Mouse (Mus musculus): ENCODE measurements around the gene Ankrd40.

DNA sequence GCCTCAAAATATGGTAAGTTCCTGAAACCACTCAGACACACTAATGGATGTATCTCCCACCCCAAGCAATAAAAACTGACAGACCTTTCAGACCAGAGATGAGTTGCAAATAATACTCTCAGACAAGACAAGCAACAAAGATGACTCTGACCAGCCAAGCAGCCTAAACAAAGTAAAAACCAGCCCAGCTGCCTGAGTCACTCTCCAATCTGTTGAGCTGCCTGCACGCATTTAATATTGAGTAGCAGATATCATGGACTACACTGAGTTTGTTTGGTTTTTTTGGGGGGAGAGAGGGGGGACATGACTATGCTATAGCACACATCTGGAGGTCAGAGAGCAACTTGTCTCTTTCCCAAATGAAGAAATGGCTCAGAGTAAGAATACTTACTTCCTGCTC, 12.5 kb upstream of the Ankrd40 start:
- TF ChIP-seq GATA1 (IDR thresholded peaks at IDR 0.05; ENCODE audit: borderline replicate concordance, low read length), result no peak
- TF ChIP-seq FLI1 (IDR thresholded peaks at IDR 0.05; ENCODE audit: low read length), result no peak

Data from megakaryocyte, embryonic 14.5 days (primary cell).